In genomic region chr17:25567261-25567660, GRCm38 (mm10) we compare ENCODE assay signal across 9 mouse cellular contexts. TPM values are rescaled to one million over a fixed set of nuclear protein-coding genes. Genes with fewer than 3 reads are reported as not detected.
DNase-seq lines count a peak whose midpoint lies in the region; TF ChIP-seq lines count a peak whose summit lies in the region.
"Had no signal": no experiment of that assay in that cellular context is flagged by ENCODE, and none has a peak within 500 bp of the region (broad histone marks: within the 10 kb centered on the region; RNA-seq: fewer than 3 reads in every experiment).

No protein-coding gene starts in this region.

- intact Hi-C loops in gastrocnemius, adult 2 months (cut with DNase I) = loop anchor here (2.0 kb wide), 1 partner anchor 132 kb away; no protein-coding TSS in a partner anchor
- intact Hi-C loops in gastrocnemius, postnatal 14 days (cut with DNase I; ENCODE audit: low total_unique reads) = loop anchor here (5.0 kb wide), 1 partner anchor 130 kb away; no protein-coding TSS in a partner anchor

- peaks cover 25% of the 10 kb centered on the region for H3K4me1 ChIP-seq in testis, adult 2 months (ENCODE audit: control insufficient read depth, insufficient read depth, low read length)

- TF ChIP-seq POLR2A in testis, adult 2 months (IDR thresholded peaks at IDR 0.05; ENCODE audit: control insufficient read depth, low read depth, low read length) = no peak

- H3K27me3 ChIP-seq in testis, adult 2 months (ENCODE audit: control insufficient read depth, insufficient read depth, low read length) = no peaks in the 10 kb centered on the region

- no peak for DNase-seq in gastrocnemius, adult 2 months
- no peak for DNase-seq in gastrocnemius, postnatal 14 days
- DNase-seq in testis, postnatal 14 days (ENCODE audit: low spot score) = no peak
- peak; percentile 42 to 43 for DNase-seq in layer of hippocampus, postnatal 36 days
- peak; percentile 39 for DNase-seq in right cerebral cortex, postnatal 4 days
- DNase-seq in cerebellum, adult 11 months = no peak
- DNase-seq in thymus, postnatal 0 days (ENCODE audit: low spot score) = no peak

- H3K36me3 ChIP-seq in testis, adult 2 months (ENCODE audit: control insufficient read depth, insufficient read depth, low read length) = no peaks in the 10 kb centered on the region

- TF ChIP-seq CTCF in gastrocnemius, adult 2 months (IDR thresholded peaks at IDR 0.05) = no peak
- no peak for TF ChIP-seq CTCF in testis, adult 2 months (IDR thresholded peaks at IDR 0.05; ENCODE audit: control insufficient read depth, insufficient read depth, insufficient replicate concordance, low read depth, low read length)

- H3K27ac ChIP-seq in gastrocnemius, adult 2 months = 0 out of 2 replicates have a peak overlapping the region, but pooled peaks have one; percentile 12
- H3K27ac ChIP-seq in testis, adult 2 months (ENCODE audit: control insufficient read depth, insufficient read depth, low read depth, low read length) = no peak overlapping the region

- H3K4me3 ChIP-seq in gastrocnemius, adult 2 months = peak overlapping the region; percentile 15; the same call in 1 of the 2 replicates
- H3K4me3 ChIP-seq in testis, adult 2 months (ENCODE audit: control insufficient read depth, low read depth, low read length) = peak overlapping the region; percentile 38
- H3K4me3 ChIP-seq: erythroblast, embryonic 14.5 days had no signal

RNA-seq across cellular contexts. Expression of gene Sox8, which starts 3.2 kb away (rescaled TPM):
- total RNA-seq in gastrocnemius, adult 2 months (2021) = 1 to 10 TPM in 1 of 2 experiments, under 1 TPM in 1; 0.92 to 1.1 TPM
- 1 to 10 TPM; 7.2 to 8.8 TPM for total RNA-seq in gastrocnemius, postnatal 14 days (2021)
- polyA plus RNA-seq in testis, adult 2 months (2012; rRNA removed) = 6.7 and 8.2 TPM in 2 replicates
- total RNA-seq in layer of hippocampus, postnatal 36 days (2021) = 10 to 100 TPM; 55.1 to 57.5 TPM
- polyA plus RNA-seq in thymus, postnatal 0 days (2015; fragmentation: Nextera tagmentation; extraction: Ambion mirVana) = 0.23 and 0.26 TPM in 2 replicates
- polyA plus RNA-seq: erythroblast, embryonic 14.5 days had no signal

RNA-seq across cellular contexts. Expression of gene Lmf1, which starts 11.6 kb away (rescaled TPM):
- total RNA-seq in gastrocnemius, adult 2 months (2021) = 10 to 100 TPM in 1 of 2 experiments, 1 to 10 TPM in 1; 9.7 to 14.9 TPM
- 10 to 100 TPM; 13.1 to 13.8 TPM for total RNA-seq in gastrocnemius, postnatal 14 days (2021)
- 87.6 and 93.5 TPM in 2 replicates for polyA plus RNA-seq in testis, adult 2 months (2012; rRNA removed)
- total RNA-seq in layer of hippocampus, postnatal 36 days (2021) = 10 to 100 TPM; 28.3 to 28.8 TPM
- polyA plus RNA-seq in thymus, postnatal 0 days (2015; fragmentation: Nextera tagmentation; extraction: Ambion mirVana) = 15.5 and 16.1 TPM in 2 replicates

Comparison
In these comparisons a context has a peak if more than half of its experiments do, and no peak if none do; other contexts are left out.
1. DNase-seq: peak in layer of hippocampus, postnatal 36 days (2 of 2) and right cerebral cortex, postnatal 4 days (single experiment); none in gastrocnemius, adult 2 months (single experiment), gastrocnemius, postnatal 14 days (single experiment), testis, postnatal 14 days (single experiment), cerebellum, adult 11 months (single experiment) and thymus, postnatal 0 days (single experiment).
2. RNA of gene Sox8, which starts 3.2 kb away (total RNA-seq): 55.1 to 57.5 TPM in layer of hippocampus, postnatal 36 days; 7.2 to 8.8 TPM in gastrocnemius, postnatal 14 days and 0.92 to 1.1 TPM in gastrocnemius, adult 2 months; every median in the first group is over 4 times any median in the second.